Mouse (Mus musculus) bone marrow macrophage, adult 2 months (primary cell): ENCODE measurements at regions not wholly inside any gene's neighbourhood (a gene's known extent, or its start where the extent isn't known, plus 50 kb on each side); places are given as distances from the start of the nearest gene placed in this dataset.
"Not testable (repeated sequence)": the region's sequence is repeated elsewhere in the genome, so short reads cannot be mapped to it uniquely, and the experiment has no call there.

Source experiments
- H3K27ac ChIP-seq: 2 replicates; pipeline ENCODE4 v1.5.1; 2012; ENCODE audit warnings: low read depth, low read length; ENCODE audit not compliant: insufficient read depth
- H3K4me1 ChIP-seq: 2 replicates; pipeline ENCODE4 v1.6.1; 2012; ENCODE audit warnings: low read length; ENCODE audit not compliant: control insufficient read depth, insufficient read depth
- H3K4me3 ChIP-seq: 2 replicates; pipeline ENCODE4 v1.5.1; 2012; ENCODE audit warnings: mild to moderate bottlenecking, low read length, moderate library complexity; ENCODE audit not compliant: insufficient read depth
- CTCF ChIP-seq: IDR thresholded peaks from 2 replicates; pipeline ENCODE4 v1.5.1; 2012; ENCODE audit warnings: low read depth, mild to moderate bottlenecking, low read length, moderate library complexity
- POLR2A ChIP-seq: IDR thresholded peaks from 2 replicates; pipeline ENCODE4 v1.6.1; 2012; ENCODE audit warnings: mild to moderate bottlenecking, low read depth, low read length, borderline replicate concordance

GRCm38 (mm10) chr7:69167456-69167855, 418.4 kb upstream of the Arrdc4 start:
- TF ChIP-seq POLR2A (no peak), CTCF (no peak)
- no peaks in the 10 kb centered on the region for H3K4me1 ChIP-seq
- no peak overlapping the region for H3K27ac ChIP-seq
- no peak overlapping the region for H3K4me3 ChIP-seq

GRCm38 (mm10) chr7:69161916-69162315, 412.9 kb upstream of the Arrdc4 start:
- TF ChIP-seq POLR2A (no peak), CTCF (no peak)
- H3K4me1 ChIP-seq: no peaks in the 10 kb centered on the region
- H3K27ac ChIP-seq: no peak overlapping the region
- no peak overlapping the region for H3K4me3 ChIP-seq

- no peak overlapping the region for H3K4me3 ChIP-seq
- H3K4me1 ChIP-seq: no peaks in the 10 kb centered on the region
- no peak overlapping the region for H3K27ac ChIP-seq
- TF ChIP-seq POLR2A (no peak), CTCF (no peak)
These were observed 393.3 kb upstream of the Arrdc4 start for GRCm38 (mm10) chr7:69142351-69142750.

GRCm38 (mm10) chr7:69133441-69133840, 384.4 kb upstream of the Arrdc4 start:
- no peak overlapping the region for H3K27ac ChIP-seq
- H3K4me3 ChIP-seq: no peak overlapping the region
- TF ChIP-seq POLR2A: no peak
- no peak for TF ChIP-seq CTCF
- no peaks in the 10 kb centered on the region for H3K4me1 ChIP-seq

GRCm38 (mm10) chr7:69101770-69102169, 352.7 kb upstream of the Arrdc4 start:
- not testable (repeated sequence) for H3K4me3 ChIP-seq, H3K4me1 ChIP-seq, H3K27ac ChIP-seq

- Histone ChIP-seq H3K4me3 (no peak overlapping the region), H3K4me1 (no peaks in the 10 kb centered on the region), H3K27ac (no peak overlapping the region)
- no peak for TF ChIP-seq CTCF
- no peak for TF ChIP-seq POLR2A
These were observed 348.6 kb upstream of the Arrdc4 start for GRCm38 (mm10) chr7:69097587-69098095.

- TF ChIP-seq POLR2A (no peak), CTCF (no peak)
- H3K27ac ChIP-seq: no peak overlapping the region
- H3K4me3 ChIP-seq: no peak overlapping the region
- no peaks in the 10 kb centered on the region for H3K4me1 ChIP-seq
These were observed 325.7 kb upstream of the Arrdc4 start for GRCm38 (mm10) chr7:69074780-69075179.

- no peak overlapping the region for H3K4me3 ChIP-seq
- no peaks in the 10 kb centered on the region for H3K4me1 ChIP-seq
- TF ChIP-seq CTCF (no peak), POLR2A (no peak)
- H3K27ac ChIP-seq: no peak overlapping the region
These were observed 314.0 kb upstream of the Arrdc4 start for GRCm38 (mm10) chr7:69062994-69063393.

- H3K4me1 ChIP-seq: no peaks in the 10 kb centered on the region
- TF ChIP-seq POLR2A (no peak), CTCF (no peak)
- H3K27ac ChIP-seq: no peak overlapping the region
- no peak overlapping the region for H3K4me3 ChIP-seq
These were observed 313.5 kb upstream of the Arrdc4 start for GRCm38 (mm10) chr7:69062506-69062905.

GRCm38 (mm10) chr7:69062094-69062493, 313.1 kb upstream of the Arrdc4 start:
- Histone ChIP-seq H3K27ac (no peak overlapping the region), H3K4me1 (no peaks in the 10 kb centered on the region)
- TF ChIP-seq CTCF (no peak), POLR2A (no peak)

GRCm38 (mm10) chr7:69061242-69061641, 312.2 kb upstream of the Arrdc4 start:
- Histone ChIP-seq H3K4me1 (no peaks in the 10 kb centered on the region), H3K27ac (no peak overlapping the region), H3K4me3 (no peak overlapping the region)
- TF ChIP-seq POLR2A: no peak
- TF ChIP-seq CTCF: no peak

More at GRCm38 (mm10) chr7:69062094-69062493, 313.1 kb upstream of the Arrdc4 start:
- H3K4me3 ChIP-seq: no peak overlapping the region
